Mouse (Mus musculus): Measurements from ENCODE around the gene 4931422A03Rik.
"Not testable (repeated sequence)": the region's sequence is repeated elsewhere in the genome, so short reads cannot be mapped to it uniquely, and the experiment has no call there.

The 4931422A03Rik gene

DNA sequence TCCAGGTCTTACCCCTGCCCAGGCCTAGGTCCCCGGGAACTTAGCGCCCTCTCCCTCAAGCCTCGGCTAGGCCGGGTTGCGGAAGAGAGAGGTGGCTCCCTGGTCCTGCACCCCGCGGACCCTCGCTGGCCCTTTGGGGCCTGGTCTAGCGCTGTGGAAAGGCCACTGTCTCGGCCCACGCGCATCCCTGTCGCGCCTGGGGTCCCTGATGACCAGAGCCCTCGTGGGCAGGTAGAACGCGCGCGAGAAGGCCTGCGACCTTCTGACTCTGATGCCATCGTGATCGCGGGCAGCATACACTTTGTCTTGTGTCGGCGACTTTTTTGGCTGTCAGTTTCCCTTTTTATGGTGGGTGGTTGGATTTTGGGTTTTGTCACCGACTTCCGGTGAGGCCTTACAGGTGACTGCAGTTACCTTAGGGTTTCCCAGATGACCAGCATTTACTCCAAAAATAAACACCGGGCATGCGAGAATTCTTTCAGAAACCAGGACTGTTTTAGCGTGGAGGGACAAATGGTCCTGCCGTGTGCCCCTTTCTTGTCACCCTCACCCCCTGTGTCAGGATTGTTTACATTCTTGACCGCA is at the start of gene 4931422A03Rik:
4931422A03Rik (minus strand) TSS at position 223 of the 585 bp plus-strand sequence.
- peak; percentile 31 for DNase-seq (ENCODE audit: low read depth, low spot score)

DNA sequence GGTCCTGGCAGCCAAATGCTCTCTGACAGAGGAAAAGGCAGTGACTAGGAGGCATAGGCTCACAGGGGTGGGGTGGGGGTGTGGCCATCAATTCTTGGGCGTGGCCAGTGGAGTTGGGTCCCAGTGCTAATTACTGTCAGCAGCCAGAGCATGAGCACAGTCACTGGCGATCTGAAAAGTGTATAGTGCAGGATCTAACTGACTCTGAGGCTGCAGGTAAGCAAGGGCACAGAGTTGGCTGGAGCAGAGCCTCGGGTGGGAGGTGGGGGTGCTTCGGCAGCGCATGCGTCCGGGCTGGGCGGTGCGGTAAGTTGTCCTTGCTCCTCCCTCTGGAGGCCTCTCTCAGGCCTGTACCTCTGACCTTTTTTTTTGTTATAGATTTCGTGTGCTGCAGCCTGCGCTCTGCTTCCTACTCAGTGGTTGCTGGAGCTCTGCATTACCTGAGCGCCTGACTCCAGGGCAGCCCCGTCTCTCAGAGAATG is 41.6 kb upstream of the 4931422A03Rik start, which contains the start of gene Cd59b:
Cd59b (plus strand) TSS at position 146 of the 482 bp plus-strand sequence.
- DNase-seq (ENCODE audit: low read depth, low spot score): peak; percentile 20

DNA sequence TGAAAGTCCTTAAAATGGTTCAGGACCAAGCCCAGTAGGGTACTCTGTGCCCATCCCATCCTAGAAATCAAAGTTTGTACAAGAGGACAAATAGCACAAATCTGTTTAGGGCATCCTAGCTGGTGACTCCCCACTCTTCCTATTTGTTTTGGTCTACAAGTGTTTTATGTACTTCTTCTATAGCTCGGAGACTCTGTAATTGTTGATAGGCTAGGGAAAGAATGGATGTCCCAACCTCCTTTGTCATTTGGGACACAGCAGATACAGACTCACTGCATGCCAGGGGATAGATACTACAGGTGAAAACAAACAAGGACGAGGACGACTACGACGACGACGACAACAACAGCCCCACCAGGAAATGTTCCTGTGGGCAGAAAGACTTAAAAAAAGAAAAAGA is 40.3 kb upstream of the 4931422A03Rik start, which contains the start of gene Gm10799:
Gm10799 (minus strand) TSS at position 101 of the 400 bp plus-strand sequence.
- DNase-seq (ENCODE audit: low read depth, low spot score): not testable (repeated sequence)

DNA sequence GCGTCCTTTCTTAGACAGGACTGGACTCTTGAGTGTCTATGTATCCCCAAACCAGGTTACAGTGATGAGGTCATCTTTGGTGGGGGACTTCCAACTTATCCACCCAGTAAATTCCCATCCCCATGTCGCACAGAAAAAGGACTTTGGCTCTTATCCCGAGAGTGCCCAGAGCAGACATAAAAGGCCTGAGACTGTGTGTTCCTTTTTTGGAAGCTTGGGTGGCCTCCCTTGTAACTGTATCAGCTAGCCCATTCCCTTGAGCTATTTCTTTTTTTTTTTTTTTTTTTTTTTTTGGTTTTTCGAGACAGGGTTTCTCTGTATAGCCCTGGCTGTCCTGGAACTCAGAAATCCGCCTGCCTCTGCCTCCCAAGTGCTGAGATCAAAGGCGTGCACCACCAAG is 37.4 kb upstream of the 4931422A03Rik start, which contains the start of gene Gm10912:
Gm10912 (plus strand) TSS at position 301 of the 400 bp plus-strand sequence.
- not testable (repeated sequence) for DNase-seq (ENCODE audit: low read depth, low spot score)

DNA sequence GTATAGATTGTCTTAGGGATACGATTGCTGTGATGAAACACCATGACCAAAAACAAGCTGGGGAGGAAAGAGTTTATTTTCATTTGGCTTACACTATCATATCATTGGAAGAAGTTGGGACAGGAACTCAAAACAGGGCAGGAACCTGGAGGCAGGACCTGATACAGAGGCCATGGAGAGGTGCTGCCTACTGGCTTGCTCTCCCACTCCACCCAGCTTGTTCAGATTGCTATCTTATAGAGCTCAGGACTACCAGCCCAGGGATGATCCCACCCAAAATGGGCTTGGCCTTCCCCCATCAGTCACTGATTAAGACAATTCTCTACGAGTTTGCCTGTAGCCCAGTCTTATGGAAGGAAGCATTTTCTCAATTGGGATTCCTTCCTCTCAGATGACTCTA is 36.0 kb upstream of the 4931422A03Rik start:
- no peak for DNase-seq (ENCODE audit: low read depth, low spot score)

DNA sequence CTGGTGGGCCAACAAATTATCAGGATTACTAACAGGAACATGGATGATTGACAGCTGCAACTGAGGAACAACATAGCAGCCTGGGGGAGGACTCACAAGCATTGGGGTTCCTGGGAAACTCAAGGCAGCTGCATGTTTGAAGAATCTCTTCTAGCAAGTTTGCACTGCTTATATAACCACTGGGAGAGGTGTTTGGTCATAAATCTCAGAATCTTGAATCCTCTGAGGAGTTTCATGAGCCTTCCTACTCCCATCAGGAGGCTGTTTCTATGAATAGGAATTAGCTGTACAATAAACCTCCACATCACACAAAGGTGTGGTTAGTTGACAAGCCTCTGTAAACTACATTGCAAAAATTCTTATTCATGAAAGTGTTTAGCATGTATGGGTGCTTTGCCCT is 34.5 kb upstream of the 4931422A03Rik start:
- DNase-seq (ENCODE audit: low read depth, low spot score): no peak

DNA sequence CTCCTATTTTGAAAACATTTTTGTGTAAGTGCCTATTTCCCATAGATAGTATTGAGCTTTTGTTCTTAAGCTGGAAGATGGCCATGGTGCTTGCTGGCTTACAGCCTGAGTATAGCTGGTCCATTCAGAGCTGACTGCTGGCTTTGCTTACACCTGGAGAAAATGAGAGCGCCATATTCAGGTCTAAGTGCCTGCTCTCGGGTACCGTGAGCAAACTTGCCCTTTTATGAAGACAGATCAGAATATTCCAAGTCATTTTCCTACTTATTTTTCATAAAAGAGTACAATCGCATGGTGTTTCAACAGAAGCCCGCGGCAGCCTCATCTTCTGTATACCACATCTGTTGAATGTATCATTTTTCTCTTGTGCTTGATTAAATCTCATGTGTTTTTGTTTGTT is 32.8 kb upstream of the 4931422A03Rik start:
- DNase-seq (ENCODE audit: low read depth, low spot score): no peak

DNA sequence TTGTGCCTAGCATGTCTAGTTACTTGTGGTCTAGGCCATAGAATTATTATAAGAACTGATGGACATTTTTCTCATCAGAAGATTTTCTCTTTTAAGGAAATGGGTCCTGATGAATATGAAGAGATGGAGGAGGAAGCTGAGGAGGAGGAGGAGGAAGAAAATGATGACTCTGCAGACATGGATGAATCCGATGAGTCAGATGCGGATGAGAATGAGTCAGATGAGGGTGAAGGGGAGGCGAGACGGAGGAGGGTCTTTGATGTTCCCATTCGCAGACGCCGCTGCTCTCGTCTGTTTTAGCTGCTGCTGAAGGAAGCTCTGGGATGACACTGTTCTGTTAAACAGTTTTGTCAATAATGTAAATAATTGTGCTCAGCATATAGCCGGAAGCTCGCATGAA is 31.6 kb upstream of the 4931422A03Rik start:
- no peak for DNase-seq (ENCODE audit: low read depth, low spot score)

DNA sequence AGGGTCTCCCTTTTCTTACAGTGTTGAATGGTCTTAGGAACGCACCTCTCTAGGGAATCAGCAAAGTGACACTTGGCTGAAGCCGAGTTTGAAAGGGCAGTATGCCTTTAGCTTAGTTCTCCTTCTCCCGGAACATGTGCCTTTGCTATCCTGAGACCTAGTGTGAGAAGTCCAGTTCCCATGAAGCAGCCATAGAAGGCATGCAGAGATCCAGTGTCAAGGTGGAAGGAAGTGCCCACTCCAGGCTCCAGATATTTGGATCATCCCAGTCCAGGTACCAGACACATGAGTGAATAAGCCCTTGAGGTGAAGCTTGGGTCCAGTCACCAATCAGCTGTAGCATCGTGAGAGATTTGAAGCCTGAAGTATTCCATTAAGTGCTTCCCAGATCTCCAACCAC is 30.8 kb upstream of the 4931422A03Rik start:
- no peak for DNase-seq (ENCODE audit: low read depth, low spot score)

DNA sequence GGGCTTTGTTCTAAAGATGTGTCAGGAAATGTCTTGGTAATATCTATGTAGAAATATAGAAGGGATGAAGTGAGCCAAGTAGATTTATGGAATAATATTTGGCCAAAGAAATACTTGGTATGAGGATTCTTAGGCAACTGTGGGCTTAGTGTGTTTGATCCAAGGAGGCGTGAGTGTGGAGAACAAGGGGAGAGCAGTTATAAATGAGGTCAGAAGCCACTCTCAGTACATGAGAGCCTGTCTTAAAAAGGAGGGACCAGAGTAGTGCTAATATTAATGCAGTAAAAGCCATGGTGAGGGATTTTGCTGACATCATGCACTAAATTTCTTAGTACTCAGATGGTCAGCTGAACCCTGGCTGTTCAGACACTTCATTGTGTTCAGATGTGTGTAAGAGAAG is 30.2 kb upstream of the 4931422A03Rik start:
- no peak for DNase-seq (ENCODE audit: low read depth, low spot score)

DNA sequence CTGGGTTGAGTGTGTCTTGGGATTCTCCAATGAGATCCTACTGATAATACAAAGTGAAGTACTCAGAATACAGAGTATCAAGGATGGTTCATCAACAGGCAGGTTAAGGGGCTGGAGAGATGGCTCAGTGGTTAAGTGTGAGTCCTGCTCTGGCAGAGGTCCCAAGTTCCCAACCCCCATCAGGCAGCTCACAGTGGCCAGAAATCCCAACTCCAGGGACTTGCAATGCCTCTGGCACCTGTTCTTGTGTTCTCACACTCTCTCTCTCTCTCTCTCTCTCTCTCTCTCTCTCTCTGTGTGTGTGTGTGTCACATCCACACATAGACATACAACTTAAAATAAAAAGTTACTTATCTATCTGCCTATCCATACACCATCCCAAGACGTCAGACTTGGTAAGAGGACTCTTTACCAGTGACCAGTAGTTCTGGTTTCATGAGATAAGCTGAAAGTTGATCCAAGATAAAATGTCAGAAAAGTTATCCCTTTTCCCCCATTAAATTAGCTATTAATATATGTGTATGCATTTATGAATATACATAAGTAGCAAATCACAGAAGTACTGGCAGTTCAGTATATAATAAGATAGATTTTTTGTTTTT is 16.4 kb upstream of the 4931422A03Rik start:
- no peak for DNase-seq (ENCODE audit: low read depth, low spot score)

DNA sequence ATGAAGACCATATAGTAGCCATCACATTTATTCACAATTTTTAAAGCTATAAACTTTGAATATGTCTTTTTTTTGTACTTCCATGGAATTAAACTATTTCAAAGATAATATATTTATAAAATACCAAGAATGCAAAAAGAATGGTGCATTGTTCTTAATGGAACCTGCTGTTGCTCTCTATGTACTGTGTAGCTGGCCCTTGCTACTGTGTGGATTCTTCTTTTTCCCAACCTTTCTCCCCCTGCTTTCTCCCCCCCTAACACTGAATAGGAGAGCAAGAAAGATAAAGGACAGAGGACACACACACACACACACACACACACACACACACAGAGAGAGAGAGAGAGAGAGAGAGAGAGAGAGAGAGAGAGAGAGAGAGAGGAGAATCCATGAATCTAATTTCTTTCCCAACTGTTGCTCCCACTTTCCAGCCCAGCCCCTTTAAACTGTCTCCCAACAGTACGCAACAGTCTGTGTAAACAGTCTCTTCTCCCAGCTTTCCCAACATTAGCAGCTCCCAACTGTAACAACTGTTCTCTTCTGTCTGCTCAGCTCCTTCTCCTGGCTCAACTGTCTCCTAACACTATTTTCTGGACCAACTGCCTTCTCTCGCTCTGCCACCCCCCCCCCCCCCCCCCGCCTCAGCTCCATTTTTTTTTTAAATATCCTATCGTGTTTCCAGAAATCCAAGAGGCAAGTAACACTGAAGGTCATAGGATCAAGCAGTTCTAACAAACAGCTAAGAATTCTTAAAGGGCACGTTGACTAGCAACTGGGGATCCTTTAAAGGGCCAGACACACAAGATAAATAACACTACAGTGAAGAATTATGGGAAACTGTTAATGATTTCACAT is 15.7 kb upstream of the 4931422A03Rik start:
- DNase-seq (ENCODE audit: low read depth, low spot score): no peak

DNA sequence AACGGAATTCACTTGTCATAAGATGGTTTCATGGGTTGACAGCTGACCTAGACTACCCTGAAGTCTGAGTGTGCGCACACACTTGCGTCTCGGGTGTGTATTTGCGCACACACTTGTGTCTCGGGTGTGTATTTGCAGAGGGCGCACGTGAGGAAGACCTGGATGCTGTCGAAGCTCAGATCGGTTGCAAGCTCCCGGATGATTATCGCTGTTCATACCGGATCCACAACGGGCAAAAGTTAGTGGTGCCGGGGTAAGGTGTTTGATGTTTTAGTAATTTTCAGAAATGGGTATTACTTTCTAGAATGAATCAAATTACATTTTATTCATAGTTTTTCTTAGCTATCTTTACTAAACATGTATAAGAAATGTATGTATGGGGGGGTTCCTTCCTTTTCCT is 14.6 kb upstream of the 4931422A03Rik start:
- no peak for DNase-seq (ENCODE audit: low read depth, low spot score)

DNA sequence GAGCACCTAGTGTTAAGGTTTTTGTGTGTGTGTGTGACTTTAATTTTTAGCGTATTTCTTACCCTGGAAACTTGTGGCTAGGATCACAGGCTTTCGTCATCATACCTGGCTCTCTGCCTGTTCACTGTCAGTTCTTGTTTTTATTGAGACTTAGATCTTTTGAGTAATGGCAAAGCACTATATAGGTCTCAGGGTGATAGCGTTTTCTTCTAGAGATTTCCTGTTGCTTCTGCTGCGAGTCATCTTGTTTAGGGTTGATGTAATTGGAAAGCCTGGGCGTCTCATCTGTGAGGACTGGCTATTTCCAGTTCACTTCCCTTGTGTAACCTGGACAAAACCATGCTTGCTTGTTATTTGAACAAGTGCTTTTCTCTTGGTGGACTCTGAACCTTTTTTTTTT is 13.5 kb upstream of the 4931422A03Rik start:
- DNase-seq (ENCODE audit: low read depth, low spot score): peak; percentile 88

DNA sequence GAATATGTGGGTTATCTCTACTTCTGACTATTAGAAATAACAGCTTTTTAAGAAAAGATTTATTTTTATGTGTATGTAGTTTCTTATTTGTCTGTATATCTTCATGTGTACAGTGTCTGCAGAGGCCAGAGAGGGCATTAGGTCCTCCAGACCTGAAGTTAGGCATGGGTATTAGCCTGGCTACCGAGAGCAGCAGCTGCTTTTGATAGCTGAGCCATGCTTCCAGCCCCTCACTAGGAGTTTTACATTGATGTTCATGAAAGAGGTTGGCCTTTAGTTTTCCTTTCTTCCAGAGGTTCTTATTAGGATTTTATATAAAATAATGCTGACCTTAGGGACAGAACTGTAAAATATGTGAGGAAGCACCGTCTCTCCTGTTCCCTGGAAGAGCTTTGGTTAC is 10.1 kb upstream of the 4931422A03Rik start:
- no peak for DNase-seq (ENCODE audit: low read depth, low spot score)

DNA sequence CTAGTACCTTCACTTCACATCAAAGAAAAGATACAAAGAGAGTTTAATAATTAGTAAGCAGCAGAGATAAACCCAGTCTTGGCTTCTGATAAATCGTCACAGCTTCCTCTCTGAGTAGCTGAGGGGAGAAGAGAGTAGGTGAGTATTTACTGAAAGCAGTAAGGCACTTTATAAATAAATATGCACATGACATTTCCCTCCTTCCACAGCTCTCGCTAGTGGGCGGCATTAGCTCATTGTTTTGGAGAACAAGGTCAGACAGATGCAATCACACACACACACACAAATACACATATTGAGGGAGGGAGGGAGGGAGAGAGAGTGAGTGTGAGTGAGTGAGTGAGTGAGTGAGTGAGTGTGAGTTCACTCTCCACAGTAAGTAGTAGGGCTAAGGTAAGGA is 8.2 kb upstream of the 4931422A03Rik start:
- no peak for DNase-seq (ENCODE audit: low read depth, low spot score)

DNA sequence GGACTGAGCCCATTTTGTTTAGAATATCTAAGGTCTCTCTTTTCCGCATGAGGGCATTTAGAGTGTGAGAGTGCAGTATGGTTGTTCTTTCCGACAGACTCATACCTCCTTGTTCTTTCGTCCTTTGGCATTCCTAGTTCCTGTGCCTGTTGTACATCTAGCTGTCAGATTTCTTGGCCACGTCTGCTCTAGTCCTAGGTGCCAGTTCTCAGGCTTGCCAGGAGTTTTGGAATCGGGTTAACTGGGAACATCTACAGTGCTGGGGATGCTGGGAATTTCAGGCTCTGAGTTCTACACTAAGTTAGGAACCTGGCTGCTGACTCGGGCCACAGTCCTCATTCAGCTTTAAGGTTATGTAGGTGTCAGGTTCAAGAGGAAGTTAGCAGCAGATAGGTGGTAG is 7.4 kb upstream of the 4931422A03Rik start:
- no peak for DNase-seq (ENCODE audit: low read depth, low spot score)

DNA sequence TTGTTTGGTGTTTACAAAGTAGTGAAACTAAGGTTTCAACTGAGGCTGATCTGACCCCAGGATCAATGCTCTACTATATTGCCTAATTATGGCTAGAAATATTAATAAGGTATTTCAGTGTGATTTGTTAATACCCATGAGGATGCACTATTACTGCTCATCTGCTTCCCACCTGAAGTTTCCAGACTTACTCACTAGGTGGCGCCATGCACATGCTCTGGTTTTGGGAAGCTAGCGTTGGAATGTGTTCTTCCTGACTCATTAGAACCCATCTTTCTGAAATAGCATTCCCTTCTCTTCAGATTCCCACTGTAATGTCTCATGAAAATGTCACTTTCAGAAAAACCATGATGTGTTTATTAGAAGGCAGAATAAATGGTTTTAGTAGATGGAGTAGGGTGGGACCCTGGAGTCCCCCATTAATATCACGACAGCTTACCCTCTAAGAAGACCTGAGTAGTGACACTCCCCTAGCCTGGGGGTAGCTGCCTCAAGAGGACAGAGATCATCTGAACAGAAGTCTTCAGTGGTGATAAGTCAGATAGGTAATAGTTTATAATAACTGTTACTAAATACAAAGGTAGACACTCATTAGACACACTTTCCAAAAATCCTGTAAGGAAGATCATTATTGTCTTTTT is 6.8 kb upstream of the 4931422A03Rik start:
- peak; percentile 92 for DNase-seq (ENCODE audit: low read depth, low spot score)

DNA sequence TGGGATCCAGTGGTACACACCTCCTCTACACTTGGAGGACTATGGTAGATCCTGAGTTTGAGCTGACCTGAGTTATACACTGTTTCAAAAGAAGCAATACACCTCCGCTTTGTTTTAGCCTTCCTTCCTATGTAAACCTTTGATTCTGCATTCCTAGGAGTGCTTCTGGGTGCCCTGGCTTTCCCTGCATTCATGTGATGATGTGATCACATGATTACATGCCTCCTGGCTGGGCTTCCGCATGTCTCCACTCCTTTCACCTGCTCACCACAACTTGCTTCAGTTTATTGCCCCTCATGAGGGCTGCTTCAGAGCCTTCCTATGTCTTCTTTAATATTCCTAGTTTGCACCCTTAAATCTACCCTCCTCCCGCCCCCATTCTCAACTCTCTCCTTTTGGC is 3.9 kb upstream of the 4931422A03Rik start:
- no peak for DNase-seq (ENCODE audit: low read depth, low spot score)

DNA sequence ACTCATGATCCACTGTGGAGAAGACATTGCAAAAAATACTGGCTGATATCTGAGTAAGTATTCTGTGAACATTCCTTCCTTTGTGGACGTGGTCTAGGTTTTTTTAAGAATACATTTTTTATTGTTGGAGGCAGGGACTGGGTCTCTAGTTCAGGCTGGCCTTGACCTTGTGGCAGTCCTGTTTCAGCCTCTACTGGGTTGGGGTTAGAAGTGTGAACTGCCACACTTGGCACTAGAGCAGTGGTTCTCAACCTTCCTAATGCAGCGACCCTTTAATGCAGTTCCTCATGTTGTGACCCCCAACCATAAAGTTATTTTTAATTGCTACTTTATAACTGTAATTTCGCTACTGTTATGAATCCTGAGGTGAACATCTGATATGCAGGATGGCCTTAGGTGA is 2.2 kb upstream of the 4931422A03Rik start:
- DNase-seq (ENCODE audit: low read depth, low spot score): no peak

DNA sequence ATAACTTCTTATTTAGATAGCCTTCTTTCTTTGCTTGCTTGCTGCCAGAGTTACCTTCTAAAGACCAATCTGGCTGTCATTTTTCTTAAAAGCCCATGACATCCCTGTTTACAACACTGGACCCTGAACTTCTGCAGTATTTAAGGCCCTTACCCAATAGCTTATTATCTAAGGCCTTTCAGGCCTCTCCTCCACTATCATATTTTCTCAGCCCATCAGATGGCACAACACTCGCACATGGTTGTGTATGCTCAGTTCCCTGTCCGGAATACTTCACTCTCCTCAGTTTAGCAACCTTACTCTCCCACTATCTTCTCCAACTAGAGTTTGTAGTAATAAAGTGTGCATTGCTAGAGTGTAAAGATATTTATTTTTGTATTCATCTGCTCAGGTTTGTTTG is 913 bp upstream of the 4931422A03Rik start:
- no peak for DNase-seq (ENCODE audit: low read depth, low spot score)

Data from 3T3-L1 (cell line).